ENCODE assay signal across 32 mouse cellular contexts in the genomic region with DNA sequence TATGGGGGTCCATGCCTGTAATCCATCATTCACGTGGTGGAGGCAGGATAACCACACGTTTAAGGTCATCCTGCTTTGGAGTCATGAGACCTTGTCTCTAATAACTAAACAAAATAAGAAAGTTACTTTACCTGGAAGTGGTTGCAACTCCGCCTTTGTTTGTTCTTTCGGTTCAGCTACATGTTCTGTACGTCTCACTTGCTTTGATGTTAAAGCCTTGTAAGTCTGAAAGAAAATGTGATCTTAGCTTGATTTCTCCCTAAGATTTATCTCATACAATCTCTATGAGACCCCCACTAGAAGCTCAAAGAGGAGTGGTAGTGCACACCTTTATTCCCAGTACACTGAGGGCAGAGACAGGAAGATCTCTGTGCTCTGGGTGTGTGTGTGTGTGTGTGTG. TPM values are rescaled to one million over a fixed set of nuclear protein-coding genes. Genes with fewer than 3 reads are reported as not detected.
"Had no signal": no experiment of that assay in that cellular context is flagged by ENCODE, and none has a peak within 500 bp of the region (broad histone marks: within the 10 kb centered on the region; RNA-seq: fewer than 3 reads in every experiment).

No protein-coding gene starts in this region.

- H3K9ac ChIP-seq: heart, embryonic 13.5 days; heart, embryonic 15.5 days; hindbrain, embryonic 14.5 days; intestine, embryonic 15.5 days; limb, embryonic 13.5 days; limb, embryonic 15.5 days; liver, embryonic 13.5 days had no signal

- H3K4me2 ChIP-seq: heart, embryonic 13.5 days; heart, embryonic 15.5 days; hindbrain, embryonic 14.5 days; intestine, embryonic 15.5 days; limb, embryonic 13.5 days; limb, embryonic 15.5 days; liver, embryonic 11.5 days; liver, embryonic 13.5 days had no signal

- H3K27ac ChIP-seq: gastrocnemius, adult 2 months; heart, embryonic 10.5 days; heart, embryonic 13.5 days; heart, embryonic 15.5 days; hindbrain, embryonic 14.5 days; intestine, embryonic 15.5 days; limb, embryonic 13.5 days; limb, embryonic 15.5 days; liver, embryonic 13.5 days had no signal

- DNase-seq: gastrocnemius, adult 2 months; gastrocnemius, postnatal 10 days; gastrocnemius, postnatal 25 days; heart, adult 18-20 months; heart, postnatal 14 days; heart, postnatal 36 days; kidney, adult 18-20 months; kidney, adult 8-10 months; kidney, postnatal 10 days; kidney, postnatal 25 days; kidney, postnatal 4 days; layer of hippocampus, adult 9-11 months; layer of hippocampus, postnatal 36 days; left cerebral cortex, postnatal 4 days; liver, embryonic 13.5 days had no signal

- H3K27me3 ChIP-seq: intestine, embryonic 15.5 days had no signal

- H3K36me3 ChIP-seq: heart, embryonic 10.5 days; heart, embryonic 13.5 days; heart, embryonic 15.5 days; intestine, embryonic 15.5 days; limb, embryonic 13.5 days; limb, embryonic 15.5 days; liver, embryonic 13.5 days had no signal

- H3K4me3 ChIP-seq: gastrocnemius, adult 2 months; heart, embryonic 10.5 days; heart, embryonic 13.5 days; heart, embryonic 15.5 days; intestine, embryonic 15.5 days; limb, embryonic 13.5 days; limb, embryonic 15.5 days; liver, embryonic 13.5 days had no signal

- H3K9me3 ChIP-seq: heart, embryonic 10.5 days; heart, embryonic 13.5 days; heart, embryonic 15.5 days; intestine, embryonic 15.5 days; limb, embryonic 13.5 days; limb, embryonic 15.5 days; liver, embryonic 13.5 days had no signal

- ATAC-seq: hindbrain, embryonic 16.5 days; intestine, embryonic 15.5 days; intestine, postnatal 0 days had no signal

RNA-seq across cellular contexts. Expression of a gene that starts 5.4 kb away (rescaled TPM):
- total RNA-seq: gastrocnemius, adult 2 months; gastrocnemius, postnatal 25 days; granulocyte monocyte progenitor cell, adult 5-6 weeks; hematopoietic stem cell, adult 5-6 weeks; layer of hippocampus, adult 18-20 months; layer of hippocampus, postnatal 14 days; layer of hippocampus, postnatal 36 days; left cerebral cortex, adult 18-20 months; left cerebral cortex, postnatal 10 days; left cerebral cortex, postnatal 25 days; left cerebral cortex, postnatal 4 days had no signal
